Mouse (Mus musculus) neural tube, embryonic 14.5 days (tissue): ENCODE data around the gene Slc36a1. TPM values are rescaled to one million over a fixed set of nuclear protein-coding genes. Genes with fewer than 3 reads are reported as not detected.

Experiments
- ATAC-seq: fragments of 200-750 bp; cut with Nextera tagmentation; 2 replicates; pipeline ENCODE4 v1.8.0; 2017; ENCODE audit warnings: low read depth, mild to moderate bottlenecking, moderate TSS enrichment, moderate library complexity
- H3K27ac ChIP-seq: fragments of 300-500 bp; sonication (generic); 2 replicates; pipeline ENCODE4 v1.5.1; 2014; ENCODE audit warnings: low read depth, mild to moderate bottlenecking, control low read depth, low read length, moderate library complexity, mixed read lengths
- H3K27me3 ChIP-seq: fragments of 300-500 bp; sonication (generic); 2 replicates; pipeline ENCODE4 v1.6.1; 2014; ENCODE audit warnings: low read length; ENCODE audit not compliant: control insufficient read depth, insufficient read depth
- H3K36me3 ChIP-seq: fragments of 300-500 bp; sonication (generic); 2 replicates; pipeline ENCODE4 v1.6.1; 2014; ENCODE audit warnings: low read length, mixed read lengths; ENCODE audit not compliant: control insufficient read depth, insufficient read depth
- H3K4me1 ChIP-seq: fragments of 300-500 bp; sonication (generic); 2 replicates; pipeline ENCODE4 v1.6.1; 2014; ENCODE audit warnings: low read length; ENCODE audit not compliant: control insufficient read depth, insufficient read depth
- H3K4me2 ChIP-seq: fragments of 300-500 bp; sonication (generic); 2 replicates; pipeline ENCODE4 v1.6.1; 2014; ENCODE audit warnings: mild to moderate bottlenecking, low read depth, low read length, control low read depth
- H3K4me3 ChIP-seq: fragments of 300-500 bp; sonication (generic); 2 replicates; pipeline ENCODE4 v1.5.1; 2014; ENCODE audit warnings: low read depth, low read length, control low read depth, mixed read lengths
- H3K9ac ChIP-seq: fragments of 300-500 bp; sonication (generic); replicated peaks from 2 replicates; pipeline ENCODE4 v1.6.1; 2014; ENCODE audit warnings: low read depth, mild to moderate bottlenecking, control low read depth, low read length, mixed read lengths
- H3K9me3 ChIP-seq: fragments of 300-500 bp; sonication (generic); 2 replicates; pipeline ENCODE4 v1.6.1; 2016; ENCODE audit warnings: low read length; ENCODE audit not compliant: control insufficient read depth
- WGBS: fragments of 180-500 bp; shearing (Covaris S2); extraction: QIAGEN DNeasy Blood & Tissue Kit; methylation state at CpG from one replicate; pipeline ENCODE4 v1.1.7; 2014; 5-methylcytosine and 5-hydroxymethylcytosine counted together
- polyA plus RNA-seq: library from polyadenylated mRNA; unstranded; fragments of >200 nt; fragmentation: Nextera tagmentation; extraction: Ambion mirVana; gene quantifications from 2 replicates; pipeline ENCODE4 v1.2.1, GENCODE M21; 2014

The Slc36a1 gene
- polyA plus RNA-seq, 1 experiment from 2014 or later, result 5.5 TPM

DNA sequence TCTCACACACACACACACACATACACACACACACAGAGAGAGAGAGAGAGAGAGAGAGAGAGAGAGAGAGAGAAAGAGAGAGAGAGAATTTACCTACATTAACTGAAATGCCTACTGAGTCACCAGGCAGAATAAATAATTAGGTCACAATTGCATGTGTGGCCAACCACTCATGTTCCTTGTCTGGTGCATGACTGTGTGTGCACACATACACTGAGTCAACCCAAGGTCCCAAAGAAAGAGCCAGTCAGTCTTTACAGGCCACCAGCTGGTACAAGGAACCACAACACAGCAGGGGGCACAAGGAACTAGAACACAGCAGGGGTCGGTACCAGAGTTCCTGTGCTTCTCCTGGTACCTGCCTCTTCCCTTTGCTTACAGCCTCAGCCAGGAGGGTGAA lies 32.7 kb downstream of the Slc36a1 start:
- Histone ChIP-seq H3K27me3 (no peaks in the 10 kb centered on the region), H3K4me3 (no peak overlapping the region), H3K9me3 (no peaks in the 10 kb centered on the region), H3K4me2 (no peak overlapping the region), H3K4me1 (no peaks in the 10 kb centered on the region), H3K9ac (no peak overlapping the region), H3K36me3 (peaks cover 7% of the 10 kb centered on the region; the same call in 1 of the 2 replicates), H3K27ac (no peak overlapping the region)
- 87% methylated on average over 1 of the region's 1 CpGs for WGBS
- no peak for ATAC-seq

DNA sequence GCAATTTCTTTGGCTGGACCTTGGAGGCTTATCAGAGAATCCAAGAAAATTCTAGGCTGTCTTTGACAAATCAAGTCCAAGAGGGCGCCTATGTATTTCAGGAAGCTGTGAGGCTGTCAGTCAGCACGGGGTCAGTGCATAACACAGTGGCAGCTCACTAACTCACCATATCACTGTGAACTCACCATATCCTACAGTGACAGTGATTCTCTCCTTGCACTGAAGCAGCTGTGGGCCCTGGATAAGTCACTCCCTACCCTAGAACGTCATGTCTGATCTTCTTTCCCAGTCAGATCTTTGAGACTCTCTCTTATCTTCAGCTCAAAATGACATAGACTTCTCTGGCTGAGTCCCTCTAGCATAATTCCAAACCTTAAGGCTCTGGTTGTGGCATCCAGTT lies 35.3 kb downstream of the Slc36a1 start:
- Histone ChIP-seq H3K9ac (no peak overlapping the region), H3K4me1 (no peaks in the 10 kb centered on the region), H3K4me3 (no peak overlapping the region), H3K27me3 (no peaks in the 10 kb centered on the region), H3K27ac (no peak overlapping the region), H3K9me3 (no peaks in the 10 kb centered on the region), H3K4me2 (no peak overlapping the region), H3K36me3 (no peaks in the 10 kb centered on the region; the same call in 1 of the 2 replicates)
- 82% methylated on average over 3 of the region's 3 CpGs for WGBS
- ATAC-seq, result no peak

DNA sequence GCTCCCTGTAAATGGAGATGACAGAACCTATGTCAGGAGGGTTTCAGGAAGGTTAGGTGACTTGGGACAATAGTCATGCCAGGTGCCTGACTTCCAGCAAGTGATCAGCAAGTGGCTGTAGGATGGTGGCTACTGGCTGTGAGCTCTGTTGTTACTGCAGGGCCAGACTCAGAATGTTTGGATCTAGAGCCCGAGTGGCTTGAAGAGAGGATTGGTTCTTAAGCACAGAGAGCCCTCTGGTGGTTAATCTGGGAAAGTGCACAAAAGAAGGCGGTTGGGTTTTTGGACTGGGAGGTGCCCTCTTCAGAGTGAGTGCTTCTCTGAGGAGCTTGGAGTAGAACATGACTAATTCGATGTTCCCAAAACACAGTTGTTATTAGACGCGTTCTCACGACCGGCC lies 36.4 kb downstream of the Slc36a1 start:
- Histone ChIP-seq H3K4me3 (no peak overlapping the region), H3K9ac (no peak overlapping the region), H3K4me2 (no peak overlapping the region), H3K9me3 (no peaks in the 10 kb centered on the region), H3K36me3 (no peaks in the 10 kb centered on the region), H3K27ac (no peak overlapping the region), H3K27me3 (no peaks in the 10 kb centered on the region), H3K4me1 (no peaks in the 10 kb centered on the region)
- no peak for ATAC-seq
- WGBS, result 62% methylated on average over 7 of the region's 7 CpGs

DNA sequence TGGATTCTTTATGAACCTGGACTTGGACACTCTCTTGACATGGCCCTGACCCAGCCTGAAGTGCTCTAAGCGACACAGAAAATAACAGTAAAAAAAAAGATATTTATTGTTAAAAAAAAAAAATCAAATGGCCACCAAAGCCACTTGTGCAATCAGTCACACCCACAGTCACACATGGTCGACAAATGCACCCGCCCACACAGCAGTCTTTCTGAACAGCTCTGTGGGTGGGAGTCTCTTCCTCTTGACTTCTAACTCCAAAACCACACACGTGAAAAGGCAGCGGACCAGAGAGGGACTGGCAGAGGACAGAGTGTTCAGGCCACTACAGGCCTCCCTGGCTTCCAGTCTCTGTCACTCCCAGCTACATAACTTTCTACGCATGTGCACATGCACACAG lies 46.4 kb downstream of the Slc36a1 start:
- Histone ChIP-seq H3K27ac (no peak overlapping the region), H3K4me2 (no peak overlapping the region), H3K36me3 (no peaks in the 10 kb centered on the region), H3K9ac (no peak overlapping the region), H3K4me3 (no peak overlapping the region), H3K4me1 (no peaks in the 10 kb centered on the region), H3K9me3 (no peaks in the 10 kb centered on the region), H3K27me3 (no peaks in the 10 kb centered on the region)
- ATAC-seq, result no peak
- 91% methylated on average over 6 of the region's 6 CpGs for WGBS

DNA sequence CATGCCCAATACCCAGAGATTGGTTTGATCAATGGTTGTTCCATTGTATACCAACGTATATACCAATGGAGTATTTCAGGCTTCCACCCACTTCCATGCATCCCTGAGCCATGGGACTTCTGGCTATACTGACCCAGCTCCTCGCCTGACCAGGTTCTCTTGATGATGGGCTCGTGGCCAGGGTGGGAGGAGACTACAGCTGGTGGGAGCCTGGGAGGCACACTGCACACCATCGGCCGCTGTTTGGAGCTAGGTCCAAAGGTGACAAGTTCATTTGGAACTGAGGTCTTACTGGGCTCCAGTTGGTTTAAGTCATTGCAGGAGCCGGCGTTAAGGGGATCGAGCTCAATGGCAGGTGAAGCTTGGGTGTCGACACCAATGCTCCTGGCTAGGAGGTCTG lies 49.2 kb downstream of the Slc36a1 start:
- H3K4me2 ChIP-seq, result no peak overlapping the region
- no peak overlapping the region for H3K27ac ChIP-seq
- H3K4me1 ChIP-seq, result no peaks in the 10 kb centered on the region
- H3K4me3 ChIP-seq, result no peak overlapping the region
- no peaks in the 10 kb centered on the region for H3K9me3 ChIP-seq
- no peak overlapping the region for H3K9ac ChIP-seq
- no peaks in the 10 kb centered on the region for H3K36me3 ChIP-seq
- WGBS, result 91% methylated on average over 9 of the region's 9 CpGs
- no peaks in the 10 kb centered on the region for H3K27me3 ChIP-seq
- no peak for ATAC-seq

DNA sequence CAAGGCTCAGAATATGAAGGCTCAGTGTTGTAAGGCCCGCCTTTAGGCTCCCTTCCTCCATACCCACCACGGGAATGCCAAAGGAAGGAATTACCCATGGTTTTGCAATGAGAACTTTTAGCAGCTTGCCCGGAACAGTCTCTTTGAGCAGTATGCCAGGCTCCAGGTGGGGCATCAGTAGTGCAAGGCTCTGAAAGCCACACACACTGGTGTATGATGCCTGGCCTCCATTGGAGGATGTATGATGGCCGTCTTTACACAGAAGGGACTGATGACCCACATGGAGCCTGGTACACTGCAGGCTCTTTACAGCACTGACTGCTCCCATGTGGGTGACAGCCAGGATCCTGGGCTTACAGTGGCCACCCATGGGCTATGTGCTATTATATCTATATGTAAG lies 57.0 kb downstream of the Slc36a1 start:
- no peak overlapping the region for H3K9ac ChIP-seq
- H3K27me3 ChIP-seq, result no peaks in the 10 kb centered on the region
- no peak overlapping the region for H3K27ac ChIP-seq
- H3K4me3 ChIP-seq, result no peak overlapping the region
- no peak overlapping the region for H3K4me2 ChIP-seq
- no peaks in the 10 kb centered on the region for H3K4me1 ChIP-seq
- 87% methylated on average over 4 of the region's 4 CpGs for WGBS
- H3K36me3 ChIP-seq, result no peaks in the 10 kb centered on the region
- no peak for ATAC-seq
- H3K9me3 ChIP-seq, result no peaks in the 10 kb centered on the region

DNA sequence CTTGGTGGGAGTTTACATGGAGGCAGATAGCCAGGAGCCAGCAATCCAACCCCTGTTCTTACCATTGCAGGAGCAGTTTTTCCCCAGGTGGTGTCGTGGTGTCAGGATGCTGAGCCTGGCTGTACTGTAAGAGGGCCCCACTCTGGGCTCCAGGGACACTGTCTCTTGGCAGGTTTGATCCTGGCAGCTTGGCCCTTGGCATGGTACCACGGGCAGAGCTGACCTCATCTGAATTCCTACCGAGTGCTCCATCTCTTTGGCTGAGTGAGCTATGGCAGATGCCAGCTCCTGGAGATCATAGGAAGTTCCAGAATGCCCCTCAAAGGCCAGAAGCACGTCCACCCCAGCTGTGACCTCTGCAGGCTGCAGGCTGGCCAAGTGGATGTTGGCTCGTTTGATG lies 57.9 kb downstream of the Slc36a1 start:
- no peak overlapping the region for H3K27ac ChIP-seq
- no peaks in the 10 kb centered on the region for H3K9me3 ChIP-seq
- H3K4me2 ChIP-seq, result no peak overlapping the region
- H3K4me3 ChIP-seq, result no peak overlapping the region
- H3K4me1 ChIP-seq, result no peaks in the 10 kb centered on the region
- H3K27me3 ChIP-seq, result no peaks in the 10 kb centered on the region
- WGBS, result 72% methylated on average over 5 of the region's 5 CpGs
- no peak overlapping the region for H3K9ac ChIP-seq
- no peaks in the 10 kb centered on the region for H3K36me3 ChIP-seq
- ATAC-seq, result no peak

DNA sequence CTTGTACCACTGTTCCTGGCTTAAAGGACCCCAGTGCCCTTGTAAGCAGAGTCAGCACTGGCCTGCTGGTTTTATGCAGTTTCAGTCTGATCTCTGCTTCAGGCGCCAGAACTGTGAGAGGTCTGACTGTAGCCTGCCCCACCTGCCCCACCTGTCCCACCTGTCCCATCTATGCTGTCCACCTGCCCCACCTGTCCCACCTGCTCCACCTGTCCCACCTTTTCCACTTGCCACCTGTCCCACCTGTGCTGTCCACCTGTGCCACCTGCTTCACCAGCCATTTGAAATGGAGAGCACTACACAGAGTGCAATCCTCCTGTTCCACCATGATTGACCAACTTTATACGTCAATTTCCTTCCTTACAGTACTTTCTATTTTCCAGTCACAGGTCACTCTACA lies 60.2 kb downstream of the Slc36a1 start:
- no peak for ATAC-seq
- H3K4me3 ChIP-seq, result no peak overlapping the region
- no peaks in the 10 kb centered on the region for H3K36me3 ChIP-seq
- WGBS, result 86% methylated on average over 2 of the region's 2 CpGs
- no peaks in the 10 kb centered on the region for H3K27me3 ChIP-seq
- no peak overlapping the region for H3K9ac ChIP-seq
- H3K27ac ChIP-seq, result no peak overlapping the region
- H3K4me2 ChIP-seq, result no peak overlapping the region
- H3K4me1 ChIP-seq, result no peaks in the 10 kb centered on the region
- no peaks in the 10 kb centered on the region for H3K9me3 ChIP-seq

DNA sequence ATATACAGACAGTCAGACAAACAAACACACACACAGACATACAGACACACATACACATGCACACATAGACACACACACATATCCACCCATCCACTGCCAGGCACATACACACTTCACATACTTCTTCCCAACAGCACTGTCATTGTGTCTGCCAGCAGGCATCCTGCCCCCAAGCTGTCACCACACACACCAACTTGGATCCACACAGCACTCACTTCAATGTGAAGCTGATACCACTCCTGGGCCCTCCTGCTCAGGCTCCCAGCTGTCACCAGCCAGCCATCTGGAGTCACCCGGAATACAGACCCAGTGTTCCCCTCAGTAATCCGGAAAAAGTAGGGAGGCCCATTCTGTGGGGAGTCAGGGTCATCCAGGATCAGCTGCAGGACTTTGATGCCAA lies 61.5 kb downstream of the Slc36a1 start:
- WGBS, result 55% methylated on average over 2 of the region's 2 CpGs
- H3K9me3 ChIP-seq, result no peaks in the 10 kb centered on the region

DNA sequence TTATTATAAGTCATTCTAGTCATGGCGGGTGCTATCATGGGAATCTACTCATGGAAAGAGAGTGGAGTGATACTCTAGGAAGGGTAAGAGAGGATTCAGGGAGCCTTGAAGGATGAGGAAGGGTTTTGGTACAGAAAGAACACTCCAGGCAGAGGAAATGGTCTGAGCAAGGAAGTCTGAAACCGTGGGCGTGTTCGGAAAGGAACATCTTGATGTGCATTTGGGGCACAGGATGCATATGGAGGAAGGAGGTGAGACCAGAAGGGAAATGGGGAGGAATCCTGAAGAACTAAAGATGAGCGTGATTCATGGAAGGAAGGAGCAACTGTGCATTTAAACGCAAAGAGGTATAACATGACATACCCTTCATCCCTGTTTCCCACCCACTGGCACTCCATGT lies 64.4 kb downstream of the Slc36a1 start:
- Histone ChIP-seq H3K4me2 (no peak overlapping the region), H3K36me3 (no peaks in the 10 kb centered on the region), H3K27me3 (no peaks in the 10 kb centered on the region), H3K4me1 (no peaks in the 10 kb centered on the region), H3K9me3 (no peaks in the 10 kb centered on the region), H3K9ac (no peak overlapping the region), H3K4me3 (no peak overlapping the region), H3K27ac (no peak overlapping the region)
- WGBS, result 94% methylated on average over 6 of the region's 6 CpGs
- no peak for ATAC-seq

More for the DNA sequence above, 61.5 kb downstream of the Slc36a1 start:
- H3K9ac ChIP-seq, result no peak overlapping the region
- H3K4me1 ChIP-seq, result no peaks in the 10 kb centered on the region
- H3K27ac ChIP-seq, result no peak overlapping the region
- ATAC-seq, result no peak
- H3K27me3 ChIP-seq, result no peaks in the 10 kb centered on the region
- no peaks in the 10 kb centered on the region for H3K36me3 ChIP-seq
- no peak overlapping the region for H3K4me2 ChIP-seq
- H3K4me3 ChIP-seq, result no peak overlapping the region
